Mouse (Mus musculus) gastrocnemius, postnatal 10 days (tissue): ENCODE measurements around the gene Cabp7. TPM values are rescaled to one million over a fixed set of nuclear protein-coding genes. Genes with fewer than 3 reads are reported as not detected.
A peak's percentile ranks its signal among the peaks of the same experiment; 100 is the strongest.

ENCODE experiments used
- DNase-seq: peaks from one replicate; pipeline ENCODE4 v3.0.0; 2021; ENCODE audit warnings: mixed read lengths
- total RNA-seq, 2 experiments: library from RNA; stranded (reverse); gene quantifications; 2 replicates each; pipeline ENCODE4 v1.2.3; 2021

Gene Cabp7
- total RNA-seq, 2 experiments from 2014 or later = 0.56 to 1.1 TPM

- peak; percentile 93 for DNase-seq
Measured at GRCm38 (mm10) chr11:4704072-4704964, 42.3 kb downstream of the Cabp7 start, which contains the start of the genes Uqcr10 and Zmat5. Gene Uqcr10 (minus strand): TSS chr11:4704342. Gene Zmat5 (plus strand): TSS chr11:4704678.

GRCm38 (mm10) chr11:4703688-4704071, 42.9 kb downstream of the Cabp7 start:
- DNase-seq = no peak

GRCm38 (mm10) chr11:4700726-4701125, 45.9 kb downstream of the Cabp7 start:
- no peak for DNase-seq

GRCm38 (mm10) chr11:4697043-4697983, 49.3 kb downstream of the Cabp7 start:
- peak; percentile 62 for DNase-seq

- DNase-seq = no peak
Measured at GRCm38 (mm10) chr11:4692162-4692561, 54.4 kb downstream of the Cabp7 start.

GRCm38 (mm10) chr11:4691213-4691612, 55.4 kb downstream of the Cabp7 start:
- DNase-seq = no peak

GRCm38 (mm10) chr11:4690353-4690752, 56.2 kb downstream of the Cabp7 start:
- no peak for DNase-seq

GRCm38 (mm10) chr11:4688632-4689380, 57.8 kb downstream of the Cabp7 start:
- no peak for DNase-seq

- DNase-seq = no peak
Measured at GRCm38 (mm10) chr11:4687874-4688273, 58.7 kb downstream of the Cabp7 start.

- DNase-seq = no peak
Measured at GRCm38 (mm10) chr11:4687027-4687426, 59.6 kb downstream of the Cabp7 start.

Other genes with a start within 250 kb of the Cabp7 start
- gene Mtmr3, start 151.9 kb downstream of the Cabp7 start, total RNA-seq = 10 to 100 TPM; 45.6 to 50.1 TPM
- gene Gm11032, start 126.7 kb downstream of the Cabp7 start, total RNA-seq = not detected
- 10 to 100 TPM; 13.7 to 16.5 TPM for gene Ascc2, start 109.0 kb downstream of the Cabp7 start, total RNA-seq
- gene Uqcr10, start 42.4 kb downstream of the Cabp7 start, total RNA-seq = 100 to 1,000 TPM; 749 to 932 TPM
- gene Zmat5, start 42.1 kb downstream of the Cabp7 start, total RNA-seq = 10 to 100 TPM; 16.0 to 16.3 TPM
- gene Nf2, start 102.8 kb upstream of the Cabp7 start, total RNA-seq = 10 to 100 TPM; 46.2 TPM
- gene Nipsnap1, start 127.2 kb upstream of the Cabp7 start, total RNA-seq = 1 to 10 TPM; 1.7 to 2.7 TPM
- gene Thoc5, start 148.5 kb upstream of the Cabp7 start, total RNA-seq = 10 to 100 TPM; 14.9 to 17.7 TPM
- under 1 TPM; 0.05 to 0.23 TPM for gene Nefh, start 201.3 kb upstream of the Cabp7 start, total RNA-seq
- gene Ap1b1, start 240.0 kb upstream of the Cabp7 start, total RNA-seq = 10 to 100 TPM; 40.5 to 49.5 TPM